Mouse (Mus musculus): Measurements from ENCODE around the gene Msln.

GRCm38 (mm10) chr17:25717691-25718090, 36.5 kb downstream of the Msln start:
- TF ChIP-seq CTCF (IDR thresholded peaks at IDR 0.05; ENCODE audit: extremely low read depth, insufficient read depth, insufficient read length, insufficient replicate concordance) = no peak
- TF ChIP-seq POLR2A (IDR thresholded peaks at IDR 0.05; ENCODE audit: low read depth, low read length) = no peak
